Mouse (Mus musculus) heart, embryonic 14.5 days (tissue): ENCODE data around the gene Akap10. TPM values are rescaled to one million over a fixed set of nuclear protein-coding genes. Genes with fewer than 3 reads are reported as not detected.

Experiments used
- ATAC-seq: fragments of 200-750 bp; cut with Nextera tagmentation; 2 replicates; pipeline ENCODE4 v1.8.0; 2017; ENCODE audit warnings: low read depth, moderate TSS enrichment; ENCODE audit not compliant: insufficient number of reproducible peaks, insufficient read depth, low FRiP score
- H3K27ac ChIP-seq, 2 experiments: fragments of 200-500 bp in 1 of 2; fragments of 300-500 bp in 1 of 2; sonication (generic) in 1 of 2; replicated peaks in 1 of 2; 2 replicates each; pipeline ENCODE4 v1.5.1; 2012 to 2014; ENCODE audit warnings: low read depth in 2 of 2, low read length in 2 of 2, control low read depth in 1 of 2, mild to moderate bottlenecking in 1 of 2, mixed read lengths in 1 of 2; ENCODE audit not compliant: control insufficient read depth in 1 of 2, insufficient read depth in 1 of 2
- H3K27me3 ChIP-seq: fragments of 300-500 bp; sonication (generic); 2 replicates; pipeline ENCODE4 v1.6.1; 2014; ENCODE audit warnings: mild to moderate bottlenecking, low read length, control low read depth; ENCODE audit not compliant: control insufficient read depth, insufficient read depth
- H3K36me3 ChIP-seq: fragments of 300-500 bp; sonication (generic); 2 replicates; pipeline ENCODE4 v1.6.1; 2014; ENCODE audit warnings: mild to moderate bottlenecking, control low read depth, low read length, mixed read lengths; ENCODE audit not compliant: control insufficient read depth, insufficient read depth
- H3K4me1 ChIP-seq, 2 experiments: fragments of 200-500 bp in 1 of 2; fragments of 300-500 bp in 1 of 2; sonication (generic) in 1 of 2; 2 replicates each; pipeline ENCODE4 v1.6.1; 2012 to 2014; ENCODE audit warnings: low read length in 2 of 2, control low read depth in 1 of 2, mixed read lengths in 1 of 2; ENCODE audit not compliant: control insufficient read depth in 2 of 2, insufficient read depth in 2 of 2
- H3K4me2 ChIP-seq: fragments of 300-500 bp; sonication (generic); 2 replicates; pipeline ENCODE4 v1.6.1; 2014; ENCODE audit warnings: mild to moderate bottlenecking, low read length
- H3K4me3 ChIP-seq, 2 experiments: fragments of 200-500 bp in 1 of 2; fragments of 300-500 bp in 1 of 2; sonication (generic) in 1 of 2; 2 replicates each; pipeline ENCODE4 v1.5.1; 2012 to 2014; ENCODE audit warnings: low read length in 2 of 2, mild to moderate bottlenecking in 2 of 2, control low read depth in 1 of 2, low read depth in 1 of 2, moderate library complexity in 1 of 2; ENCODE audit not compliant: control insufficient read depth in 1 of 2, insufficient read depth in 1 of 2
- H3K9ac ChIP-seq: fragments of 300-500 bp; sonication (generic); 2 replicates; pipeline ENCODE4 v1.6.1; 2014; ENCODE audit warnings: mild to moderate bottlenecking, low read length
- H3K9me3 ChIP-seq: fragments of 300-500 bp; sonication (generic); 2 replicates; pipeline ENCODE4 v1.6.1; 2016; ENCODE audit warnings: low read length, control low read depth; ENCODE audit not compliant: control insufficient read depth
- WGBS: fragments of 180-500 bp; shearing (Covaris S2); extraction: QIAGEN DNeasy Blood & Tissue Kit; methylation state at CpG from one replicate; pipeline ENCODE4 v1.1.7; 2014; 5-methylcytosine and 5-hydroxymethylcytosine counted together
- polyA plus RNA-seq: library from polyadenylated mRNA; unstranded; fragments of >200 nt; fragmentation: Nextera tagmentation; extraction: Ambion mirVana; gene quantifications from 2 replicates; pipeline ENCODE4 v1.2.1, GENCODE M21; 2014

Gene Akap10
- polyA plus RNA-seq, 1 experiment from 2014 or later: 18.7 TPM

DNA sequence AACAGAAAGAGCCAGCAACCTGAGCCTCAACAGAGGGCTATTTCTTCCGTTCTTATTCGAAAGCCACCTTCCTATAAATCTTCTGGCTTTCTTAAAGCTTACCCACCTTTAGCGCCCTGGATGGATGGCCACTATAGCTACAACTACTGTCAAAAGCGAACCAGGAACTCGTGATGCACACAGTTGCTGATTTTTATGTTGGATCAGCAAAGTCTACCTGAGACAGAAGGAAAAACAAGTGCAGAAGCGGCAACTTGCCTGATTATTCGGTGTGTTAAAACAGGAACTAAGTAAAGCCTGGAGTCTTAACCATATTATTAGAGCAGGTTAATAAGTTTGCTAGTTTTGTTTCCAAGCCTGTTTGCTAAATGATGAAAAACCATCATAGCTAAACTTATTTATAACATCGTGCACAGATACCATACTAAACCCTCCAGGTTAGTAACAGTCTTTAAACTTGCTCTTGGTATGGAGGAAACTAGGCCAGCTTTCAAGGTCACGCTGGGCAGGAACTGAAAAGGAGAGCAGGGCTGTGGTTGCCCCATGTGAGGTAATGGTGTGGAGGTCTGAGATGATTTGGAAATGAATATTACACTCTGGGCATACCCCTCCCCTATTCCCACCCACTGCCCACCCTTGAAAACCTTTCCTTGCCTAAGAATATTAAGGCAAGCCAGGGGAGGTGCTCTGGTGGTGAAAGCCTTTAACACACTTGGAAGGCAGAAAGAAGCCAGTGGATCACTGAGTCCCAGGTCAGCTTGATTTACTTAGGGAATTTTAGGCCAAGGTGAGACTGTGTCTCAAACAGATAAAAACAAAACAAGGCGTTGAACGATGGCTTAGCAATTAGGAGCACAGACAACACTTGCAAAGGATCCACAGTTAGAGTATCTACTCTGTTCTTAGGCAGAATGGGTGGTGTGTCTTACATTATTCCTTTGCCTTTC, 861 bp upstream of the Akap10 start:
- peak; percentile 0; the same call in 1 of the 2 replicates for ATAC-seq
- WGBS: 18% methylated on average over 11 of the region's 11 CpGs
- Histone ChIP-seq H3K4me2 (peak overlapping the region; percentile 87), H3K27me3 (no peaks in the 10 kb centered on the region), H3K9ac (peak overlapping the region; percentile 96), H3K9me3 (no peaks in the 10 kb centered on the region), H3K36me3 (0 out of 2 replicates have a peak, but pooled peaks cover 3% of the 10 kb centered on the region), H3K4me3 (peak overlapping the region; percentile 97 to 98), H3K4me1 (peaks cover 4 to 21% of the 10 kb centered on the region in 2 experiments), H3K27ac (peak overlapping the region; percentile 99)

DNA sequence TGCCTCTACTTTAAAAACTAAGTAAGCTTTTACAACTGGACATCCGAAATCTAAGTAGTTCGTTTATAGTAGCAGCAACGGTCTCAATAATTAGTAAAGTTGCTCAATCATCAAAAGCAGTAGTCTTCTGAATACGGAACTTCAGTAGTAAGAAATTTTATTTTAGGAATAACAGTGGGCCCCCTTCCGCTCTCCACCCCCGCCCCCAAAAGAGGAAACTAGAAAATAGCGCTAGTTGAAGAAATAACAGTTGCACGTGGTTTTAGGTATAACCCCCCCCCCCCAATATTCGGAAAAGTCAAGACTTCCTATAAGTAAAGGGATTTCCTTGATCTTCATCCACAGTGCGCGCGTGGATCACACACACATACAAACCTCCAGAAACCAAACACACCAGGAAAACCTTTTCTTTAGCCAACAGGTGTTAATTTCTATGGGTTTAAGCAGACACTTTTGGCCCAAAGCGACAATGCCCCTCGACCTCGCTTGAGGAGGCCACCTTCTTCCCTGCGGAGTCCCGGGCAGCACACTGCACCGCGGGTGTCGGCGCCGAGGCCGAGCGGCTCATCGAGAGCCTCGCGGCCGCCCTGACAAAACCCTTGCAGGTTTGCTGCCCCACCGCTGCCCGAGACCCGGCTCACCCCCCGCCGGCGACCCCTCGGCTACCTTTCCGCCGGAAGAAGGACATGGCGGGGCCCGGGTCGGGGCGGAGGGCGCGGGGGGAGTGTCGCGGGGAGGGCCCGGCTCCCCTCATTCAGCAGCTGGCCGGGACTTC, 542 bp downstream of the Akap10 start:
- H3K27me3 ChIP-seq: no peaks in the 10 kb centered on the region
- peak overlapping the region; percentile 88 to 99 for H3K27ac ChIP-seq
- peaks cover 4 to 22% of the 10 kb centered on the region in 2 experiments for H3K4me1 ChIP-seq
- H3K4me2 ChIP-seq: peak overlapping the region; percentile 78
- WGBS: 3% methylated on average over 45 of the region's 47 CpGs
- H3K36me3 ChIP-seq: 0 out of 2 replicates have a peak, but pooled peaks cover 3% of the 10 kb centered on the region
- H3K9me3 ChIP-seq: no peaks in the 10 kb centered on the region
- peak; percentile 51 for ATAC-seq
- peak overlapping the region; percentile 96 for H3K9ac ChIP-seq
- H3K4me3 ChIP-seq: peak overlapping the region; percentile 97 to 98

DNA sequence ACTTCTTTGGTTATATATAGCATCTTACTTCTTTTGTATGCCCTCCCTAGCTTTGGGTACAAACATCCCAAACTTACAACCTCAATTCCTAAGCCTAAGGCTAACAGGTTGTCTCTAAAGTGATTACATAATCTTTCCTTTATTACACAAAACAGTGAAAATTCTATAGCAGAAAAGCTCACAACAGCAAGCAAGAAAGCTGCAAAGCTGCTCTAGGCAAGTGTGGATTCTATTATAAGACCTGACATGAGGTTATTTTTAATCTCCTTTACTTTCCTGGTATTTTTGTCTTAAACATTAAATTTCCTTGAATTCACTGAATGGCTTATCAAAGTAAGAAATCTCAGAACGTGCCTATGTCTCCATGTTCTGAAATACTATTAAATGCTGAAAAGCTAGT, 6.7 kb downstream of the Akap10 start:
- no peak for ATAC-seq
- Histone ChIP-seq H3K4me2 (no peak overlapping the region), H3K27ac (no peak overlapping the region), H3K36me3 (peaks cover 26% of the 10 kb centered on the region), H3K9ac (no peak overlapping the region), H3K9me3 (no peaks in the 10 kb centered on the region), H3K27me3 (no peaks in the 10 kb centered on the region), H3K4me3 (no peak overlapping the region), H3K4me1 (peaks cover 2 to 19% of the 10 kb centered on the region in 2 experiments)
- WGBS: 23% methylated on average over 1 of the region's 1 CpGs

GRCm38 (mm10) chr11:61919702-61920101, 10.3 kb downstream of the Akap10 start:
- Histone ChIP-seq H3K9me3 (no peaks in the 10 kb centered on the region), H3K4me3 (no peak overlapping the region), H3K9ac (no peak overlapping the region), H3K4me1 (peaks cover 2 to 15% of the 10 kb centered on the region in 2 experiments), H3K27me3 (no peaks in the 10 kb centered on the region), H3K27ac (no peak overlapping the region), H3K36me3 (peaks cover 46% of the 10 kb centered on the region), H3K4me2 (no peak overlapping the region)
- ATAC-seq: no peak
- whole genome bisulfite sequencing: 94% methylated on average over 3 of the region's 3 CpGs

- peaks cover 89% of the 10 kb centered on the region for H3K36me3 ChIP-seq
- H3K4me2 ChIP-seq: no peak overlapping the region
- no peak overlapping the region for H3K9ac ChIP-seq
- no peaks in the 10 kb centered on the region for H3K4me1 ChIP-seq
- H3K9me3 ChIP-seq: no peaks in the 10 kb centered on the region
- no peaks in the 10 kb centered on the region for H3K27me3 ChIP-seq
- H3K4me3 ChIP-seq: no peak overlapping the region
- no peak overlapping the region for H3K27ac ChIP-seq
- no peak for ATAC-seq
Observed at GRCm38 (mm10) chr11:61908315-61908714, 21.7 kb downstream of the Akap10 start.

- no peak for ATAC-seq
- Histone ChIP-seq H3K27me3 (no peaks in the 10 kb centered on the region), H3K27ac (no peak overlapping the region), H3K36me3 (peaks cover 83% of the 10 kb centered on the region), H3K4me2 (no peak overlapping the region), H3K9me3 (no peaks in the 10 kb centered on the region), H3K4me3 (no peak overlapping the region), H3K4me1 (no peaks in the 10 kb centered on the region), H3K9ac (no peak overlapping the region)
- 70% methylated on average over 5 of the region's 5 CpGs for WGBS
Observed at GRCm38 (mm10) chr11:61882183-61882582, 47.9 kb downstream of the Akap10 start.

DNA sequence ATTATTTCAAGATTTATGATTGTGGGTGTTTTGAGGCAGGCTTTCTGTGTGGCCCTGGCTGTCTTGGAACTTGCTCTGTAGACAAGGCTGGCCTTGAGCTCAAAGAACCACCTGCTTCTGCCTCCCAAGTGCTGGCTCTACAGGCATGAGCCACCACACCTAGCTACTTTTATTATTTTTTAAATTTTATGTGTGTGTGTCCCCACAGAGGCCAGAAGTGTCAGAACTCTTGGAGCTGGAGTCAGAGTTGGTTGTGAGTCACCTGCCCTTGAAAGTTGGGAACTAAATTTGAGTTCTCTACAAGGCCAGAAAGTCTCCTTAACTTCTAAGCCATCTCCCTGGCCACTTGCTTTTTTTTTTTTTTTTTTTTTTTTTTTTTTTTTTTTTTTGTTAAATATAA, 50.1 kb downstream of the Akap10 start:
- H3K4me3 ChIP-seq: no peak overlapping the region
- H3K4me1 ChIP-seq: no peaks in the 10 kb centered on the region
- H3K4me2 ChIP-seq: no peak overlapping the region
- no peak overlapping the region for H3K27ac ChIP-seq
- H3K9me3 ChIP-seq: no peaks in the 10 kb centered on the region
- H3K36me3 ChIP-seq: peaks cover 85% of the 10 kb centered on the region
- no peak overlapping the region for H3K9ac ChIP-seq
- no peaks in the 10 kb centered on the region for H3K27me3 ChIP-seq
- ATAC-seq: no peak
